Comparison of ENCODE assay signal across 8 mouse cellular contexts in genomic region chr2:128278608-128279081, GRCm38 (mm10).
DNase-seq lines count a peak whose midpoint lies in the region; ATAC-seq and TF ChIP-seq lines count a peak whose summit lies in the region.
"Had no signal": no experiment of that assay in that cellular context is flagged by ENCODE, and none has a peak within 500 bp of the region (broad histone marks: within the 10 kb centered on the region; RNA-seq: fewer than 3 reads in every experiment).

No protein-coding gene starts in this region.

- H3K4me2 ChIP-seq in neural tube, embryonic 13.5 days = peak overlapping the region; percentile 24; the same call in 1 of the 2 replicates
- H3K4me2 ChIP-seq in kidney, embryonic 16.5 days (replicated peaks; ENCODE audit: low read depth, low read length) = peak overlapping the region; percentile 14; the same call in 1 of the 2 replicates
- H3K4me2 ChIP-seq: neural tube, embryonic 12.5 days had no signal

- TF ChIP-seq CTCF in cerebellum, adult 2 months (IDR thresholded peaks at IDR 0.05; ENCODE audit: borderline replicate concordance, insufficient read depth, low read depth, low read length) = no peak

- peaks cover 22% of the 10 kb centered on the region for H3K4me1 ChIP-seq in neural tube, embryonic 13.5 days (replicated peaks)
- H3K4me1 ChIP-seq in cerebellum, adult 2 months (ENCODE audit: control insufficient read depth, insufficient read depth, low read length) = peaks cover 2% of the 10 kb centered on the region; the same call in 1 of the 2 replicates
- peaks cover 16% of the 10 kb centered on the region for H3K4me1 ChIP-seq in kidney, embryonic 16.5 days (ENCODE audit: insufficient read depth, low read length)

- peak; percentile 57; the same call in 1 of the 2 replicates for ATAC-seq in neural tube, embryonic 13.5 days (ENCODE audit: low read depth)
- 0 out of 2 replicates have a peak, but pooled peaks have one; percentile 64 for ATAC-seq in kidney, embryonic 16.5 days (ENCODE audit: low FRiP score, low TSS enrichment)

- H3K9ac ChIP-seq in neural tube, embryonic 13.5 days = no peak overlapping the region
- H3K9ac ChIP-seq in kidney, embryonic 16.5 days (replicated peaks; ENCODE audit: low read length) = no peak overlapping the region
- H3K9ac ChIP-seq: neural tube, embryonic 12.5 days had no signal

- H3K9me3 ChIP-seq in neural tube, embryonic 13.5 days = no peaks in the 10 kb centered on the region
- no peaks in the 10 kb centered on the region for H3K9me3 ChIP-seq in kidney, embryonic 16.5 days (ENCODE audit: low read length)
- H3K9me3 ChIP-seq: neural tube, embryonic 12.5 days had no signal

- 31% methylated on average over 12 of the region's 12 CpGs for WGBS in neural tube, embryonic 13.5 days
- WGBS in cerebellum, adult 2 months = 12% methylated on average over 12 of the region's 12 CpGs
- 36% methylated on average over 12 of the region's 12 CpGs for WGBS in kidney, embryonic 16.5 days

- no peak overlapping the region for H3K4me3 ChIP-seq in neural tube, embryonic 13.5 days
- no peak overlapping the region for H3K4me3 ChIP-seq in cerebellum, adult 2 months (replicated peaks; ENCODE audit: insufficient read depth, low read depth, low read length)
- no peak overlapping the region for H3K4me3 ChIP-seq in kidney, embryonic 16.5 days (ENCODE audit: low read length)
- H3K4me3 ChIP-seq: neural tube, embryonic 12.5 days had no signal

- no peaks in the 10 kb centered on the region for H3K27me3 ChIP-seq in neural tube, embryonic 13.5 days
- no peaks in the 10 kb centered on the region for H3K27me3 ChIP-seq in cerebellum, adult 2 months (ENCODE audit: control insufficient read depth, insufficient read depth, low read length)
- no peaks in the 10 kb centered on the region for H3K27me3 ChIP-seq in kidney, embryonic 16.5 days (ENCODE audit: insufficient read depth, low read length)
- H3K27me3 ChIP-seq: neural tube, embryonic 12.5 days had no signal

- no peak for TF ChIP-seq POLR2A in cerebellum, adult 2 months (IDR thresholded peaks at IDR 0.05; ENCODE audit: borderline replicate concordance, insufficient read depth, low read length)

- no peak for DNase-seq in neural tube, embryonic 10.5 days (ENCODE audit: extremely low spot score, low spot score)
- peak; percentile 41 to 47 for DNase-seq in cerebellum, adult 2 months
- DNase-seq in heart, adult 18-20 months = peak; percentile 67
- DNase-seq in retina, postnatal 1 day = peak; percentile 93
- no peak for DNase-seq in spleen, adult 12 weeks (ENCODE audit: low spot score)

- no peaks in the 10 kb centered on the region for H3K36me3 ChIP-seq in neural tube, embryonic 13.5 days
- no peaks in the 10 kb centered on the region for H3K36me3 ChIP-seq in kidney, embryonic 16.5 days (ENCODE audit: insufficient read depth, low read length)
- H3K36me3 ChIP-seq: neural tube, embryonic 12.5 days had no signal

- H3K27ac ChIP-seq in neural tube, embryonic 13.5 days (replicated peaks) = no peak overlapping the region
- no peak overlapping the region for H3K27ac ChIP-seq in cerebellum, adult 2 months (ENCODE audit: insufficient read depth, low read length)
- no peak overlapping the region for H3K27ac ChIP-seq in kidney, embryonic 16.5 days (ENCODE audit: low read length)
- H3K27ac ChIP-seq: neural tube, embryonic 12.5 days had no signal

Comparison
In these comparisons a context has a peak if more than half of its experiments do, and no peak if none do; other contexts are left out.
1. DNase-seq: peak in cerebellum, adult 2 months (2 of 2), heart, adult 18-20 months (2 of 2) and retina, postnatal 1 day (single experiment); none in neural tube, embryonic 10.5 days (single experiment) and spleen, adult 12 weeks (single experiment).